Mouse (Mus musculus): ENCODE data around the gene Mob3b.

DNA sequence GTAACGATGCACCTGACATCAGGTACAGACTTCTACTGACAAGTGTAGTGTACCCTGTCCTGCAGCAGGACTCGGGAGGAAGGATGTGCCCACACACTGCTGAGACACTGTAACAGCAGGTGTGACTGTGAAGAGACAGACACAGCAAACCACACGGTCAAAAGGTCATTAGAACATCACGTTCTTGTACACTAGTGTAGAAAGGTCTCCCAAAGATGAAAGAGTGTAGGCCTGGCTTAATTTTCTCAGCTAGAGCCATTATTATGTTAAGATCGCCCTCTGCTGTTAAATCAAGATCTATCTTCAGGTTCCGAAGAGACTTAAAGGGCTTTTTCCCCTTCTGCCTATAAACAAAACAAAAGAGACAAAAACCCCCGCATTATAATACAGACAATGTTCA is 35.4 kb upstream of the Mob3b start:
- no peak for TF ChIP-seq CTCF (IDR thresholded peaks at IDR 0.05; ENCODE audit: low read depth, low read length)
- TF ChIP-seq EP300 (IDR thresholded peaks at IDR 0.05; ENCODE audit: insufficient read depth, low read depth, low read length): no peak
- no peak for TF ChIP-seq POLR2A (IDR thresholded peaks at IDR 0.05; ENCODE audit: insufficient read depth, low read length)

Data from ES-Bruce4 (cell line).